Mouse (Mus musculus): ENCODE results near the gene Cpb2. TPM values are rescaled to one million over a fixed set of nuclear protein-coding genes. Genes with fewer than 3 reads are reported as not detected.

Gene Cpb2
- polyA plus RNA-seq, 1 experiment, result not detected

DNA sequence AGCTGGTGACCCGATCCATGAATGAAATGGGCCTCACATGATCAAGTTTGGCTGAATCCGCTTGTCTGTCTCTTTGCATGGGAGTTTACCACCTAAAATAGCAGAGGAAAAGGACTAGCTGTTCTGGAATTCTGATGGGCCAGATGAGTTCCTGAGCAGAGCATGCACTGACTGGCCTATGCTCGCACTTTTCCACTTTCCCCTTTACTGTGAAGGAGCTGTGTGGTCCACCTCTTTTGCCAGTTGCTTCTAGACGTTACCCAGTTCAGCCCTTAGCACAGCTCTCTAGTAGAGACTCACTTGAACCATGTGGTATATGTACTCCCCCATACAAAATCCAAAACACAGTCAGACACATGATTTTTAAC, 5.5 kb upstream of the Cpb2 start:
- no peak overlapping the region for H3ac ChIP-seq (ENCODE audit: control insufficient read depth, insufficient read length, low read depth)
- H3K27me3 ChIP-seq (ENCODE audit: control insufficient read depth, insufficient read depth, insufficient read length), result no peaks in the 10 kb centered on the region
- no peak overlapping the region for H3K4me3 ChIP-seq (ENCODE audit: insufficient read depth, poor library complexity, severe bottlenecking)
- H3K79me2 ChIP-seq (ENCODE audit: control insufficient read depth, insufficient read depth), result no peaks in the 10 kb centered on the region
- H3K79me3 ChIP-seq (ENCODE audit: low read depth), result no peaks in the 10 kb centered on the region
- no peaks in the 10 kb centered on the region for H3K36me3 ChIP-seq (ENCODE audit: control insufficient read depth, insufficient read depth)
- TF ChIP-seq MAX (IDR thresholded peaks at IDR 0.05), result no peak
- no peak for TF ChIP-seq CTCF (IDR thresholded peaks at IDR 0.05; ENCODE audit: control insufficient read depth, insufficient read depth, insufficient read length)
- no peak for TF ChIP-seq USF1 (IDR thresholded peaks at IDR 0.05; ENCODE audit: low read depth)
- no peak for TF ChIP-seq MYOD1 (IDR thresholded peaks at IDR 0.05; ENCODE audit: control insufficient read depth, insufficient read length, low read depth)
- TF ChIP-seq CEBPB (IDR thresholded peaks at IDR 0.05; ENCODE audit: low read depth), result no peak
- no peak for TF ChIP-seq MYOG (IDR thresholded peaks at IDR 0.05; ENCODE audit: control insufficient read depth, extremely low read depth, insufficient read length)

DNA sequence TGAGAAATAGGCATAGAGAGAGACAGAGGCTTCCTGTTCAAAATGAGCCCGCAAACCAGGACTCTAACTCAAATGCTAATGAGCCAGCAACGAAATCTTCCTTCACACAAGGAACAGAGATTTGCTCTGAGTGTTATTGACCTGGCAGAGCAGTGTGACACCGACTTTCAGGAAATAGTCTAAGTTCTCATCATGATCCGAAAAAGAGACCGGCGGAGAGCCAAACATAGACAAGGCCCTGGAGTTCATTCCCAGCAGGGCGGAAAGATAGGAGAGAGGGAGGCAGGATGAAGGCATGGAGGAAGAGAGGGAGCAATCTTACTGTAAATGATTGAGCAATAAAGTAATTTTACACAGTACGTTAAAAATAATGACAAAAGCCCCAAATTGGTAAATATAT, 5.0 kb upstream of the Cpb2 start:
- Histone ChIP-seq H3K4me3 (ENCODE audit: insufficient read depth, poor library complexity, severe bottlenecking) (no peak overlapping the region), H3K79me2 (ENCODE audit: control insufficient read depth, insufficient read depth) (no peaks in the 10 kb centered on the region), H3ac (ENCODE audit: control insufficient read depth, insufficient read length, low read depth) (no peak overlapping the region), H3K27me3 (ENCODE audit: control insufficient read depth, insufficient read depth, insufficient read length) (no peaks in the 10 kb centered on the region), H3K79me3 (ENCODE audit: low read depth) (no peaks in the 10 kb centered on the region), H3K36me3 (ENCODE audit: control insufficient read depth, insufficient read depth) (no peaks in the 10 kb centered on the region)
- no peak for TF ChIP-seq USF1 (IDR thresholded peaks at IDR 0.05; ENCODE audit: low read depth)
- no peak for TF ChIP-seq CEBPB (IDR thresholded peaks at IDR 0.05; ENCODE audit: low read depth)
- no peak for TF ChIP-seq FOSL1 (IDR thresholded peaks at IDR 0.05; ENCODE audit: insufficient read depth, low read length, poor library complexity, severe bottlenecking)
- no peak for TF ChIP-seq MAX (IDR thresholded peaks at IDR 0.05)
- no peak for TF ChIP-seq MYOG (IDR thresholded peaks at IDR 0.05; ENCODE audit: control insufficient read depth, extremely low read depth, insufficient read length)
- TF ChIP-seq CTCF (IDR thresholded peaks at IDR 0.05; ENCODE audit: control insufficient read depth, insufficient read depth, insufficient read length), result no peak
- no peak for TF ChIP-seq MYOD1 (IDR thresholded peaks at IDR 0.05; ENCODE audit: control insufficient read depth, insufficient read length, low read depth)

GRCm38 (mm10) chr14:75238054-75238692, 3.9 kb upstream of the Cpb2 start:
- Histone ChIP-seq H3K4me3 (ENCODE audit: insufficient read depth, poor library complexity, severe bottlenecking) (no peak overlapping the region), H3K27me3 (ENCODE audit: control insufficient read depth, insufficient read depth, insufficient read length) (no peaks in the 10 kb centered on the region), H3ac (ENCODE audit: control insufficient read depth, insufficient read length, low read depth) (no peak overlapping the region), H3K79me2 (ENCODE audit: control insufficient read depth, insufficient read depth) (no peaks in the 10 kb centered on the region), H3K79me3 (ENCODE audit: low read depth) (no peaks in the 10 kb centered on the region), H3K36me3 (ENCODE audit: control insufficient read depth, insufficient read depth) (no peaks in the 10 kb centered on the region)
- TF ChIP-seq MYOG (IDR thresholded peaks at IDR 0.05; ENCODE audit: control insufficient read depth, extremely low read depth, insufficient read length) (no peak), CTCF (IDR thresholded peaks at IDR 0.05; ENCODE audit: control insufficient read depth, insufficient read depth, insufficient read length) (no peak), MAX (IDR thresholded peaks at IDR 0.05) (no peak), MYOD1 (IDR thresholded peaks at IDR 0.05; ENCODE audit: control insufficient read depth, insufficient read length, low read depth) (no peak)

- Histone ChIP-seq H3K79me2 (ENCODE audit: control insufficient read depth, insufficient read depth) (no peaks in the 10 kb centered on the region), H3K4me3 (ENCODE audit: insufficient read depth, poor library complexity, severe bottlenecking) (no peak overlapping the region), H3K79me3 (ENCODE audit: low read depth) (no peaks in the 10 kb centered on the region), H3K36me3 (ENCODE audit: control insufficient read depth, insufficient read depth) (no peaks in the 10 kb centered on the region), H3ac (ENCODE audit: control insufficient read depth, insufficient read length, low read depth) (no peak overlapping the region), H3K27me3 (ENCODE audit: control insufficient read depth, insufficient read depth, insufficient read length) (no peaks in the 10 kb centered on the region)
- TF ChIP-seq CTCF (IDR thresholded peaks at IDR 0.05; ENCODE audit: control insufficient read depth, insufficient read depth, insufficient read length) (no peak), MYOD1 (IDR thresholded peaks at IDR 0.05; ENCODE audit: control insufficient read depth, insufficient read length, low read depth) (no peak), MAX (IDR thresholded peaks at IDR 0.05) (no peak), USF1 (IDR thresholded peaks at IDR 0.05; ENCODE audit: low read depth) (no peak), CEBPB (IDR thresholded peaks at IDR 0.05; ENCODE audit: low read depth) (no peak), MYOG (IDR thresholded peaks at IDR 0.05; ENCODE audit: control insufficient read depth, extremely low read depth, insufficient read length) (no peak), FOSL1 (IDR thresholded peaks at IDR 0.05; ENCODE audit: insufficient read depth, low read length, poor library complexity, severe bottlenecking) (no peak)
Observed at GRCm38 (mm10) chr14:75246024-75247000, 4.2 kb downstream of the Cpb2 start.

DNA sequence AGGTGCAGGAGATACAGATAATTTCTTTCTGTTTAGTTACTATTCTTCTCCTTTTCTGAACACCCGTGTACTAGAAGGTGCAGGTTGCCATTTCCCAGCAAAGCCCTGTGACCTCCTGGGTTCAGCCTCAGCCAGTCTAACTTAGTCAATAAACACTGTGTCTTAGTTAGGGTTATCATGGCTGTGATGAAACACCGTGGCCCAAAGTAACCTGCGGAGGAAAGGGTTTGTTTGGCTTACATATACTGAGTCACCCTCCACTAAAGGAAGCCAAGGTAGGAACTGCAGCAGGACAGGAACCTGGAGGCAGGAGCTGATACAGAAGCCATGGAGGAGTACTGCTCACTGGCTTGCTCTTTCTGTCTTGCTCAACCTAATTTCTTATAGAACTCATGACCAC, 8.3 kb downstream of the Cpb2 start:
- TF ChIP-seq MAX (IDR thresholded peaks at IDR 0.05) (no peak), MYOD1 (IDR thresholded peaks at IDR 0.05; ENCODE audit: control insufficient read depth, insufficient read length, low read depth) (no peak), MYOG (IDR thresholded peaks at IDR 0.05; ENCODE audit: control insufficient read depth, extremely low read depth, insufficient read length) (no peak), CTCF (IDR thresholded peaks at IDR 0.05; ENCODE audit: control insufficient read depth, insufficient read depth, insufficient read length) (no peak), USF1 (IDR thresholded peaks at IDR 0.05; ENCODE audit: low read depth) (no peak), CEBPB (IDR thresholded peaks at IDR 0.05; ENCODE audit: low read depth) (no peak), FOSL1 (IDR thresholded peaks at IDR 0.05; ENCODE audit: insufficient read depth, low read length, poor library complexity, severe bottlenecking) (no peak)
- no peaks in the 10 kb centered on the region for H3K36me3 ChIP-seq (ENCODE audit: control insufficient read depth, insufficient read depth)
- H3K79me2 ChIP-seq (ENCODE audit: control insufficient read depth, insufficient read depth), result no peaks in the 10 kb centered on the region
- no peaks in the 10 kb centered on the region for H3K79me3 ChIP-seq (ENCODE audit: low read depth)
- no peak overlapping the region for H3ac ChIP-seq (ENCODE audit: control insufficient read depth, insufficient read length, low read depth)
- H3K4me3 ChIP-seq (ENCODE audit: insufficient read depth, poor library complexity, severe bottlenecking), result no peak overlapping the region
- peaks cover 3% of the 10 kb centered on the region for H3K27me3 ChIP-seq (ENCODE audit: control insufficient read depth, insufficient read depth, insufficient read length)
